Mouse (Mus musculus) CD8-positive naive resting alpha-beta T cell, adult 2 months (primary cell): ENCODE results near the gene Rhbdd1.

ENCODE experiments used
- DNase-seq, 2 experiments: peaks; one replicate each; pipeline ENCODE4 v3.0.0; 2022; ENCODE audit warnings: low read depth in 2 of 2, low spot score in 2 of 2

Rhbdd1 gene

DNA sequence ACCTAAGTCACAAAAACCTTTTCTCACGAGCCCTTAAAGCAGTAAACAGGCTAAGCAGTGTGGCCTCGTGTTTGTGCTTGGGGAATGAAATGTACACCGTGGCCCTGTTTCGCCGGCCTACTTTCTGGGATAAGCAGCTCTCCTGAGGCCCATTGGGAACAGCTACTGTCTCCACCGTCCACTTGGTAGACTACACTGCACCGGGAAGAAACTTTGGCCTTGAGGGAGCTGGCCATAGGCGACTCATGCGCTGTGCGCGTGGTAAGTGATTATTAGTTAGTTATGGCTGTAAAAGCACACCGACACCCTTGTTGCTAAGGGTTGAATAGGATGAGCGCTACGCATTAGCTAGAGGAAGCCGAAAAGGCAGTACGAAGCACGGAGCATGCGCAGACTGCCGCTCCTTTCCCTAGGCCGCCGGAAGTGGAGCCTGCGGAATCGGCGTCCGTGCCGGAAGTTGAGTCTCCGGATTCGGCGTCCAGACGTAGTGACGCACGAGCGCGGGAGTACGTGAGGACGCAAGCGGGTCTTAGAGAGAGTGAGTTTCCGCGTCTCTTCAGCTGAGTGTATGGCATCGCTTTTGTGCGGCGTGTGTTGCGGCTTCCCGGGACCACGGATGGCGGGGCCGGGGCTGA lies at the start of gene Rhbdd1:
TSS of gene Rhbdd1 (plus strand) at position 342 of the 635 bp plus-strand sequence.
- DNase-seq = peak; percentile 95

DNA sequence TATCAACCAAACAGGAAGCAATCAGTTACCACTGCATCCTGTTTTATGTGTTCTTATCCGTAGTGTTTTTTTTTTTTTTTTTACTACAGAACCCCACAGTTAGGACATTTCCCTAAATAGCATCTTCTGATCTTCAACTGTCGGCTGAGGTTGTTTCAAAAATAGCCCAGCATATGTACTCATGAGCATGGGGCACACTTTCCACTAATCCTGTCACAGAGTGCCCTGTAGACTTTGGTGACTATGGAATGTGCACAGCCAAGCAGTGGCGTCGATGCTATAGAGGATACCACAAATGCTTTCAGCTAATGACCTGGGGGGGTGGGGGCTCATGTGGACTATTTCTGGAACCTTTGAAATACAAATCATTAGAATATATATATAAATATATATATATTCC lies 48.7 kb upstream of the Rhbdd1 start:
- DNase-seq = no peak

DNA sequence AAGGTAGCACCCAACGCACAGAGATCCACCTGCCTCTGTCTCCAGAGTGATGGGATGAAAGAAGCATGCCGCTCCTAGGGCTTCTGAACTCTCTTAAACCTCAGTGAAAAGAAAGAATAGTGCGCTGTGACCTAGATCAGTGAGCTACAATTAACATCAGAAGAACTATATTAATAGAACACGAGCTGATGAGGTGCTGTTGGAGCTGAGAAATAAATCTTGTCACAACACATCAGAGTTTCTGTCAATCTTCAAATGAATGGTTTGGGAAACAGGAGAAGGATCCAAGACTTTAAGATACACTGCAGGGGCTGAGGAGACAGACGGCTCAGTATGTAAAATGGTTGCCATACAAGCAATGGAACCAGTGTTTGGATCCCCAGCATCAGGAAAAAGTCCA lies 44.0 kb upstream of the Rhbdd1 start:
- DNase-seq = no peak

DNA sequence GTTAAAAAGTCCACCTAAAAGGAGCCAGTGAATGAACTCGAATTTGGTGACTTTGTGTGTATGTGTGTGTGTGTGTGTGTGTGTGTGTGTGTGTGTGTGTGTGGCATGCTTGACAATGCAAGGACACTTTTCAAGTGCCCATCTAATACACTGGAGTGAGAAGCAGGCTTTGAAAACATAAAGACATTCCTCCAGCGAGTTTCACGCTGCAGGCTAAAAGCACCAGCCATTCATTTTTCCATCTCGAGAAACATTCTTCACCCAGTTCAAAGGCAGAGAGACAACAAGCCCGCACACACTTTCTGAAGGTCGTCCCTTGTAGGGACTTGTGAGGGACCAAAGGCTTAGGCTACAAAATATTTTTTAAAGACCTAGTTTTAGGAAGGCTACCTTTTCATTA lies 42.7 kb upstream of the Rhbdd1 start:
- DNase-seq = no peak

DNA sequence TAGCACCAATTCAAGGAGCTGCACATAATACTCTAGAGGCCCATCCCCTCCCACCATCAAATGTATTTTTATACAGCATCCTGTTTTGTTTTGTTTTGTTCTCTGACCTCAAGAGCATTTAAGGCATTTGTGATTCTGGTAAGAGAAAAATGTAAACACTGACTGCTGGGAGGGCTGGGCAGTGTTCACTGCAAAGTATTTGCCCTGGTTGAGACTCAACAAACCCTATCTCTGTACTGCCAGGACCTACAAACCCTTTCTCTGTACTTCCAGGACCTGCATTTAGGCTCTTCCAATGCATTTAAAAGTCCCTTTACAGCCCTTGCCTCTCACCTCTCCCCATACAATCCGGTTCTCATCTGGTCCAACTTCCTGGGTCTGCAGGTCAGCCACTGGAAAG lies 41.9 kb upstream of the Rhbdd1 start:
- no peak for DNase-seq

DNA sequence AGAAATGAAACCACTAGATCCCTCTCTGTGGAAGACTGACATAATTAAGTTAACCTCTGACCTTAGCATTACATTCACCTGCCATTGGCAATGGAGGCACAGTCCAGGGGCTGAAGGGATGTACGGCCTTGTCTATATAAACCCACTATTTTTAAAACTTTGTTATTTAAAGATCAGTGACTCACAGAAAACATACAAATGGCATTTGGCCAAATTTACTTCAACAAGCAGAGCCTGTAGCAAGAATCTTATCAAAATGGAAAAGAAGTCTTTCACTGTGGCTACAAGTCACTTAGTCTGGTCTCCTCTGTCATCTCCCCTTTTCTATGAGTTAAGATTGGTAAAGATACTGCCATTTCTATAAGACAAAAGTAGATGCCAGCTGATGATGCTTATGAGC lies 36.5 kb upstream of the Rhbdd1 start:
- DNase-seq = no peak

DNA sequence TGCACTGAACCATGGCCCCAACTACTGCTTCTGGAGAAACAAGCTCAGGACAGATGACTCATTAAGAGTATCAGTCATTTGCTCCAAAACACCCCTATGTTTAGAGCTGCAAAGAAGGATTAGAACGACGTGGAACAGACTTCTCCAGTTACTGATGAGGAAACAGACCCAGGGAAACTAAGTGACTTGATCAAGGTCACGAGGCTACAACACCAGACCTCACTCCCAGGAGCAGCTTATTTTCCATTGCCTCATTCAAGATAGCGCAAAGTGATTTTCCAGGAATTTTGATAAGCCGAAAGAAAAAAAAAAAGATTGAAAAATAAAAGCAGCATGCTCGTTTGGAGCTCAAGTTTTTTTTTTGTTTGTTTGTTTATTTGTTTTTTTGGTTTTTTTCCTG lies 34.4 kb upstream of the Rhbdd1 start:
- no peak for DNase-seq

DNA sequence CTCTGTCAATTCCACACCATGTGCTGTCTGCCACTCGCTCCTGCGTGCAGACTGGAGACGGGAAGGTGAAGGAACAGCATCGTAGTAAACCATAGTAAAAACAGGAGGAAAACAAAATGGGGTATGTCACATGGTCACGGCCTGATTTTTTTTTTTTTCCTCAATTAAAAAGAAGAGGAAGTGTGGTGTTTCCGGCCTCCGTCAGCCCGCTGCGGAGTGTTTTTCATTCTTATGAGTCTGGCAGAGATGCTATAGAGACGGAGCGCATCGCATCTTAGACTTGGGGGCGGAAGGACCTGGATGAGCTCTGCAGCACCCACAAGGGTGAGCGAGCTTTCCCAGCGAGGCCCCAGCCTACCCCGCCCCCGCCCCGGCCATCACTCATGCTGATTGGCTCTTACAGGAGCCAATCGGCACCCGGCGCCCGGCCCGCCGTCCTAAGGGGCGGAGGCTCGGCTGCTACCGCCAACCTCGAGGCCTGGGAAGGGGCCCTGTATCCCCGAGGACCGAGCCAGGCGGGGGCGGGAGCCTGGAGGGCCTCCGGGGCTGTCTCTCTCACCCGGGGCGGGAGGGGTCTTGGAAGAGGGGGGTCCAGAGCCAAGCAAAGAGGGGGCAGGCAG lies 33.1 kb upstream of the Rhbdd1 start:
- DNase-seq = peak; percentile 46 to 64

DNA sequence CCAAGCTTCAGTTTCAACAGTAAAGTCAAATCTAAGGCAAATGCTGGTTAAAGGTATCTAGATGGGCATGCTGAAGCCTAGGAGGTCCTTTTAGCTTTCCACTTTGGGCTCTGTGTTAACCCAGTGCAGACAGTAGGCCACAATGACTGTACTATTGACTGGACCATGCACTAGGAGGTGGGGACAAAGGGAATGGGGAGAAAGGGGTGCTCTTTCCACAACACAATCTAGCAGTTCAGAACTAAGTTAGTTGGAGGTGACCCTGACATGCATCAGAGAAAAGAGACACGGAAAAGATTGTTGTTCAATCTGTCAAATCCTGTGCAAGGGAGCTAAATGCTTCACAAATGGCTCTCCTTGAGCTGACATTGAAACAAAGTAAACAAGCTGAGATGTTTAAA lies 32.4 kb upstream of the Rhbdd1 start:
- DNase-seq = no peak

DNA sequence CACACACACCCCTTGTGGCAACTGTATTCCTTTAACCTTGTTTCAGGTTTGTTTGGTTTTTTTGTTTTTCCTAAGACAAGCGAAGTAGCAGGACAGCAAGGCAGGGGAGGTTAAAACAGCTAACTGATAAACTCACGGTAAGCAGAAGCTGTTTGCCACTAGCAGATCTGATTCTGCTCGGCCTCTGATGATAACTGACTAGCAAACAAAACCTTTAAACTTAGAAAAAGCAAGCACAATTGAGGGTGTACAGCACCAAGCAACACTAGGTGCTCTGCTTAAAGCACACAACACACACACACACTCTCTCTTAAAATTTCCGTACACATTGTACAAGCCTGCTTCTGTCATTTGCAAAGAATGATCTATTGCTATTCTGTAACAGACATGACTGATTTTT lies 31.8 kb upstream of the Rhbdd1 start:
- DNase-seq = no peak

DNA sequence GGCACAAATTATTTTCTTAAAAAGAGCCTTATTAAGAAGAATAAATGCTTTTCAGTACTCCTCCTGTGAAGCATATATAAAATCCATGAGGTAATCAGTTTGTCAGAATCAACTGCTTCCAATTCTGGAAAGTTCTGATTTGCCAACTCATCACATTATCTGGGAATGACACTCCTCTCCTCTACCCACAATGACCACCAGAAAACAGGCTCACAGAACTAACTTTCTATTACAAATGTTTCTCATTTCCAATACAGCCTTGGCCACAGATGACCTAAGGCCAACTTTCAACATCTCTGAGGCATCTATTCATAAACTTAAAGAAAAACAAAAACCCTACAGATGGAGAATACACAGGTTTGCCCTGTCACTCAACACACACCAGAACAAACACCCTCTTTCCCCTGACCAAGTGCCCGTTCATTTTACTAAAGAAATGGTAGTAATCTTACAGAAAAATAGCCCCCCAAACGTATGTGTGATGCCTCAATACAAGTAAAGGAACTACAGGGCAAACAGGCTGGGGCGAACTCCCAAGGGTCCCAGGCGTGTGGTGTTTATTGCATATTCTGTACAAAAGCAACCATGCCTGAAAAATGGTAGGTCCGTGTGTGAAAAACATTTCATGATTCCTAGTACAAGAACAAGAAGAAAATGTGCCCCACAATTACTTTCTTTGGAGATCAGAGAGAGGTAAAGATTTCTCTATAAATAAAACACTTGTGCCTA lies 30.6 kb upstream of the Rhbdd1 start:
- DNase-seq = no peak

DNA sequence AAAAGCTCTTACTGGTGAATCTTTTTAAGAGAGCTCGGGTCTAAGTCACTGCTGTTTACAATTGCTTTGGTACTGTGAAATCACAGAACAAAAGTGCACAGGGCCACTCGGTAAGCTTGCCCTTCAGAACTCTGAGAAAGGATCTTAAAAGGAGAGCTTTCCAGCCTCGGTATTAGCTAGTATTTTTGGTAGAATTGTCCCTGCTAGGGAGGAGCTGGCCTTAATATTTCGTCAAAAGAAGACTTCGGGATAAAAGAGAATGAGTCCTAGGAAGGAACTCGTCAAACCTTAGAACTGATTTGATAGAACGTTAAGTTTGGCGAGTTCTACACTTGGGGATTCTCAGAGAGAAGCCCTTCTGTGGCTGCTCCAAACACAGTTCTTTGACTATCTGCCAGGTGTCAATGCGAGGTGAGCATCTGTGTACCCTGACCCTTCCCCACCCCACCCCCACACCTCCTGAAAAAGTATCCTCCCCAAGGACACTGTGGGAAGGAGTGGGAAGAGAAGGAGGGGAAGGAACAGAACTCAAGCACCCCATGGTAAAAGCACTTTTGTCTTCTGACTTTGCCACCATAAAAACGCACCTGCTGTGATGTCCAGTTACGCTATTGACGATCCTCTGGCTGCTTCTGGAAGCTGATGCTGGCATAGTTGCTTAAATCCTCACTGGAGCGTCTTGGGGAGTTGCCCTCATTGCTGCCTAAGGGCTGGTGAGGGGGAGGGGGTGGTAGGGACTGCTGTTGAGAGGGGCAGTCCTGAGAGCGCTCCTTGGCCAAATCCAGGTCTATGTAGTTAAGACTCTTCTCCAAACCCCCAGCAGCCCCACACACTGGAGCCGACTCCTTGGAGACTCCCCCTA lies 29.8 kb upstream of the Rhbdd1 start:
- no peak for DNase-seq

DNA sequence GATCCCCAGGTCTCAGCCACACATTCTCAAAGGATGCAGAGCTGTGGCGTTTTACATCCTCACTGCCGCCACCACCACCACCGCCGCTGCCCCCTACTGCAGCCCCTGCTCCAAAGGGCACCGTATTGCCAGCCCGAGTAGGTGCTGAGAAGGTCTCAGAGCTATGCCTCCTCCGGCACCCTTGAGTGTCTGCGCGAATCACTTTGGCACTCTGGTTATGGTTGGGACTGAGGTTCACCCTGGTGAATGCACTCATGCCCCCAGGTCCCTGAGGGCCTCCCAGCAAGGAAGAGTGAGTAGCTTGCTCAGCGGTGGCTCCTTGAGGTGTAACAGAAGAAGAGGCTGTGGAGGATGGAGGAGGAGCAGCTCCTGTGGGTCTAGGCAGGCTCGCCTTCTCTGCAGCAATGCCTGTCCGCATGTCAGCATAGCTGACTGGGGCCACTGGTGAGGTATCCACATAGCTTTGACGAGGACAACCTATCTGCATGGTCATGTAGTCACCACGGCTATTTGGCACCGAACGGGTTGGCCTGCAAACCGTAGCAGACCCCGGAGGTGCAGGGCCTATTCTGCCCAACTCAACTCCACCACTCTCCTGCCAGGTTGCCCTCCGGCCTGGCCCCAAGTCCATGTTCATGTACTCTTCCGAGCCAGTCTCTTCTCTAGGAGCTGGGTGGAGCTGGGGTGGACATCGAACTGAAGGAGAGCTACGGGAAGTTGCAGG lies 29.0 kb upstream of the Rhbdd1 start:
- no peak for DNase-seq

DNA sequence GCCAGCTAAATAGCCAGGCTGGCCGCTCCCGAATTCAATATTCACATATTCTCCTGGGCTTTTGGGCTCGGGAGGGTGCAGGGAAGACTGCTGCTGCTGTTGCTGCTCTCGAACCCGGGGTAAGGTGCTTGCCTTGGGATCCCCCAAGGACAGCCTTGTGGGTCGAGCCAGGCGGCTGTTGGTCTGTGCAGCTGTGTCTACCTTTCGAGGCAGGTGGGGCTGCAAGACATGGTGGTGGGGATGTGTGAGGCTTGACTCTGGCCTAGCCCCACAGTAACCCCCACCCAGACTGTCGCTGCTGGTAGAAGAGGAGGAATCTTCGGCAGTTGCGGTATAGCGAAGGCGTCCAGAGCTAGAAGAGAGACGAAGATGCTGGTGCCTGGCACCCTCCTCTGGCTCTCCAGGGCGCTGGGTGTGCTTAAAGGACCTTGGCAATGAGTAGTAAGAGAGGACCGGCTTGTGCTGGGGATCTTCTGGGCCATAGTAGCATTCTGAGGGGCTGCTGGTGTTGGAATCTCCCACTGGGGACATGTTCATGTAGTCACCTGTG lies 28.4 kb upstream of the Rhbdd1 start:
- no peak for DNase-seq

DNA sequence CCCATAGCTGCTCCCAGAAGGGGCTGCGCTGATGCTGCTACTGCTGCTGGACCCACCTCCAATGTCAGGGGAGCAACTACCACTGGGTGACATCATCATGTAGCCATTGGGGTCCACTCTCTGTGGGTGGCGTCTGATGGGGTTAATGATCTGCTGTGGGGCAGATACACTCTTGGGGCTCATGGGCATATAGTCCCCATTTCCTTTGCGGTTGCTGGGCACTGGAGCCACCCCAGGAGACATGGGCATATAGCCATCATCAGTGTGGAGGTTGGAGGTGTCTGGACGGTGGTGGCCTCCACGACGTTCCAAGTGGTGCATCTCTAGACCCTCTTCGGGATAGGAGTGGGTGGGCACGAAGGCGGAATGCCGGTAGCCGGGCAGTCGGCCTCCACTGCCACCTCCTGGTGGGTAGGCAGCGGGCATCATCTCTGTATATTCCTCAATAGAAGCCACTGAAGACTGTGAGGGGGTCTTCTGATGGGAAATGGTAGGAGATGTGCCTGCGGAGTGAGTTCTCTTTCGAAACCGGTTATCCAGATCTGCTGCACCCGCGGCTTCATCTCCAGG lies 27.7 kb upstream of the Rhbdd1 start:
- DNase-seq = no peak

DNA sequence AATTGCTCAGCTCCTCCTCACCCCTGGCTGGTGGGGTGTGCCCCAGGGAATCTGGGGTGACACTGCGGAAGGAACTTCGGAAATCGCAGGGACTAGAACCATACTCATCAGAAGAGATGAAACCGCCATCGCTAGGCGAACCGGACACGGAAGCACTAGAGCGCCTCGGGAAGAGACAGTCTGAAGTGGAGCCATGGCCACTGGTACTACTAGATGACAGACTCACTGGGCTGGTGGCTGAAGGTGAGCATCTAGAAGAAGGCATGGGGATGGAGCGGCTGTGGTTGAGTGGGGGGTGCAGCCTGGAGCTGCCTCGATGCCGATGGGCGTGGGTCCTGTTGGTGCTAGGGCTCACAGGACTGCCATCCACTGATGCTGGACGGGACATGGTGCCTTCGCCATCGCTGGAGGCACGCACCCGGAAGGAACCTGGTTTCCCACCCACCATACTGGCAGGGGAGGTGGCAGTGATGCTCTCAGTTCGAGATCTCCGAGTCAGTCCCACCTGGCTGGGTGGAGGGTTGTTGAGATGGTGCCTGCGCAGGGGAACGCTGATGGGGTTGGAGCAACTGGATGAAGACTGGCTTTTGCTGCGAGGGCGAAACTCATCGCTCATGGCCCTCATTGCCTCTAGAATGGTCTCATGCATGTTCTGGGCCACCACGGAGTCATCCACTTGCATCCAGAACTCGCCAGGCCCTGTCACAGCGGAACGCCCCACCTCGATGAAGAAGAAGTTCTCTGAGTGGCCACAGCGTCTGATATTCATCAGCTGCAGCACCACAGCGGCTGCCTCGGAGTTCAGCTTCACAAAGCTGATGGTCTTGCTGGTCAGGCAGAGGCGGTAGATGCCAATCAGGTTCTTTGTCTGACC lies 26.9 kb upstream of the Rhbdd1 start:
- no peak for DNase-seq

DNA sequence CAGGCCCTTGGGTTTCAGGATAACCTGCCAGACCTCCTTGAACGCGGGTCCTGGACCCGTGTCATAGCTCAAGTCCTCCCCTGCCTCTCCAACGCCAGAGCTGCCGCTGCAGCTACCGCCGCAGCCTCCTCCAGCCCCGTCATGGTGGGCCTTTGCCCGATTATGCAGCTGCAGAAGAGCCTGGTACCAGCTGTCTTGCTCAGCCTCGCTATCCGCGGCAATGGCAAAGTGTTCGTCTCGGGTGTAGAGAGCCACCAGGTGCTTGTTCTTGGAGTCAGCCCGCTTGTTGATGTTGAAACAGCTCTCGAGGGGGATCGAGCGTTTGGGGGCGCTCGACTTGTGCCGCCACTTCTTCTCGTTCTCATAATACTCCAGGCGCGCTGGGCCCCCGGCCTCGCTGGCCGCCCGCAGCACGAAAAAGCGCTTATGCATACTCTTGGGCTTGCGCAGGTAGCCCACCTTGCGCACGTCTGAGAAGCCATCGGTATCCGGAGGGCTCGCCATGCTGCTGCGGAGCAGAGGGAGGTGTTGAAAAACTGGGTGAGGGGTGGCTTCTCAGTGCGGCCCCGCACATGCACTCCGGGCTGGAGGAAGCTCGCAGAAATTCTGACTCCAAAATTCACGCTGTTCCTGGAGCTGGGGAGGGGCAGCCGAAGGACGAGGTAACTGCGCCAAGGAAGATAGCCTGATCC lies 26.1 kb upstream of the Rhbdd1 start:
- no peak for DNase-seq

DNA sequence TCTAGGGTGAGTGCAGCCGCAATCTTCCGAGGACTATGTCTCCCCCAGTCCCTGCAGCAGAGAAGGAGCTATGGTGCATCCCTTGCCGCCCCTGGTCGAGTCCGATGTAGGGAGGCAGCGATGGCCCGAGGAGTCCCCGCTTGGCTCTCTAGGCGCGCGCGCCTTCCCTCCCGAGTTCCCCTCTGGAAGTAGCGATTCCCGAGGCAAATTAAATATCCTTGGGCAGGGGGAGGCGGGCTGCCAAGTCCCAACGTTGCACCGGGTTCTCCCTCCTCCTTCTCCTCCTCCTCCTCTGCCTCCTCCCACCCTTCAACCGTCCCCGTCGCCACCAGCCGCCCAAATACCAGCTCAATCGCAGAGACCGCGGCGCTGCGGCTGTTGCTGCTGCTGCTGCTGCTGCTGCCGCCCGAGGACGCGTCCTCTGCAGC lies 25.5 kb upstream of the Rhbdd1 start:
- DNase-seq = no peak
